Mouse (Mus musculus) c-Kit-positive CD71-positive TER-119-positive erythroid progenitor cells, embryonic 14.5 days (primary cell): ENCODE results near the gene Hjurp.

Experiments used
- DNase-seq: peaks from one replicate; pipeline ENCODE4 v3.0.0-alpha.2; 2013; ENCODE audit warnings: low spot score

Gene Hjurp

DNA sequence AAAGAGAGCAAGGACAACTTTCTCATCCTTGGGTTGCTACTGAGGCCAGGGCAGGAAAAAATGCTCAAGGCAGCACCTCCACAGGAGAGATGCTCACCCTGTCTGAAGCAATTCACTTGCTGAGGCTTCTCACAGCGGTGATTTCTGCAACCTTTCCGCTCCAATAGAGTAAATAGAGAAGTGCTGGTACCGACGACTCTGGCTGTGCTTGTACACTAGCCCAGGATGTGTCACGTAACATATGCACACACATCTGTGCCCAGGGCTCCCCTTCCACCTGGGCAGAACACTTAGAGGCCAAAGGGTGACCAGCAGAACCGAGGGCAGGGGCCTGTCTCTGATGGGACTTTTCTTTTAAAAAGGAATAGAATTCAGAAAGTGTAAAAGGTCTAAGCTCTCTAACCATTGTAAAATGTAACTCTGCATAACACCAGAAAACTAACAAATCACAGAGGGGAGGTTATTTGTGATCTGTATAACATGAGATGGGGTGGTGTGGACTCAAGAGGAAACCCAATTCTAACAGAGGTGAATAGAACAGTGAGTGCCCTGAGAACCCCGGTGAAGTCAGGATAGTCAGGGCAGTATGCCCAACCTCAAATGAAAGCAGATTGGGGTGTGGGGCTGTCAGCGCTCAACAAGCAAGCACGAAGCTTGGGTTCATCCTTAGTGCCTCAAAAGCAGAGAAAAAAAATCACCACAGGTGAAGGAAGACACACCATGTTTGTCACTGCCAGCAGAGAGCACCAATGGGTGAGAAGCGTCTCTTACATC, 16.6 kb downstream of the Hjurp start:
- no peak for DNase-seq

DNA sequence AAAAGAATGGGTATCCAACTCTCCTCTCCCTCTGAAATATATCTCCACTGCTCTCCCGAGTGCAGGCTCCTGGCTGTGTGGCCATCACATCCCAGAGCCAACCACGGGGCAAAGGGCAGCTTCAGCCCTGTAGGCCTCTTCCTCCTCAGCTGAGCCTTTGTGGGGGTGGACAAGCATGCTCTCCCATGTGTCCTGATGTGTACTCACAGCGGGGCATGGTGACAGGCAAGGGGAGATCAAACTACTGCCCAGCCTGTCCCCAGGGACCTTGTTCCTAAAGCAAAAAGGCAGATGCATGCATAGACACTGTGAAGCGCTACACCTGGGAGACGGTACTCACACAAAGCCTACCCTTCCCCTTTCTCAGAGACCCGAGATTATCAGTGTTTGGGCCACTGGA, 17.3 kb downstream of the Hjurp start:
- DNase-seq = no peak

DNA sequence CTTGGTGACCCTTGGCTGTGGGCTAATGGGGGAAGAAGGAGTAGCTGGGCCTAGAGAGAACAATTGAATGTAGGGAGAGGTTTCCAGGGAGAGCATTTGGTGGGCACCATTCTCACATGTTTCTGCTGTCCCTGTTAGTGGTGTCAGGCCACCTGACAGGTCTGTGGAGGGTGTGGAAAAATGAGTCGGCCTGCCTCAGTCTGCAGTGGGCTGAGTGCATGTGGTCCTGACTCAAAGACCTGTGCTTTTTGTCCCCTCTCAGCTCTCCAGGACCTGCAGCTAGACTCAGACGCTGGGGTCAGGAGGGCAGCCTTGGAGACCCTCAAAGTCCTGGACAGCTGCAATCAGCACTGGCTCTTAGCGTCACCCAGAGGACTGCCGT, 17.8 kb downstream of the Hjurp start:
- DNase-seq = no peak

DNA sequence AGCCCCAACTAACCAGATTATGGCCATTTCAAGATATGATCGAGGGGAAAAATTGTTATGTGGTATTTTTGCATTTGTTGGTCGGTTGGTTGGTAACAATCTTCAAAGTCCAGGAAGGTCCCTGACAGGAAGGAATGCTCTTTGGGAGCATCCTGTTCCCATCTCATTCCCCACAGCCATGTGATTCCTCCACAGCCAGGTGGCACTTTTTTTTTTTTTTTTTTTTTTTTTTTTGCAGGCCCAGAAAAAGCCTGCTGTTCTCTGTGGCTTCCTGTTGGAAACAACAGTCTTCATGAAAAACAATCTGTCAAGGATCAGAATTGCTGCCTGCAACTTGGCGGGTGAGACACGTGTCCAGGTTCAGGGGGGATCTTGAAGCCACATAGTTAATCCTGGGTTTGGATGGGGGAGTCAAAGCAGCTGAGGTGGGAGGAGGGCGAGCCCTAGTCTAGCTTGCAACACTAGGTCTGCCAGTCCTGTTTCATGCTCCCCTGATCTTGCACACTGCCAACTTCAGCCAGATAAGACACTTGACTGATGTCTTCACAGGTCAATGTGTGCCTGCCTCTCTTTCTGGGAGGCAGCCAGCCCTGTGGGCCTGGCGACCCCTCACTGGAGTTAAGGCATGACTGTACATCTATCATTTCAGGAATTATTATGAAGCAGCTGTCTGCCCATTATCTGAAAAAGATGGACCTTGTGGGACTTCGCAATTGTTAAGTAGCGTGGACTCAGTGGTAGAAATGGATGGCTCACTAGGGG, 18.4 kb downstream of the Hjurp start:
- DNase-seq = no peak

DNA sequence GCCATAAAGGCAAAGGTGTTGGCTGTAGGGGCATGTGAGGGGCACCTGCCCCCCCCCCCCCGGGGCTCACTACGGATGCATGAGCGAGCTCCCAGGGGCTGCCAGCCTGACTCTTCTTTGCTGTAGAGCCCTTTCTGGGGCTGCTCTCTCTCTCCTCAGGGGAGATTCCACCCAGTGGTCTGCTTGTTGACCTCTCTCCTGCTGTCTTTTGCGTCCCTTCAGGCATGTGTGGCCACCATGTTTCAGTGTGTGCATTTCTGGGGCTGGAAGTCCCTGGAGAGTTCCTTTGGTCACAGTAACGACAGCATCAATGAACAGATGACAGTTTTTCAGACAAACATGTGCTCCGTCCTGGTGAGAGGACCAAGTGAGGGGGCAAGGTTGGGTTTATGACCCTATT, 19.1 kb downstream of the Hjurp start:
- DNase-seq = no peak

DNA sequence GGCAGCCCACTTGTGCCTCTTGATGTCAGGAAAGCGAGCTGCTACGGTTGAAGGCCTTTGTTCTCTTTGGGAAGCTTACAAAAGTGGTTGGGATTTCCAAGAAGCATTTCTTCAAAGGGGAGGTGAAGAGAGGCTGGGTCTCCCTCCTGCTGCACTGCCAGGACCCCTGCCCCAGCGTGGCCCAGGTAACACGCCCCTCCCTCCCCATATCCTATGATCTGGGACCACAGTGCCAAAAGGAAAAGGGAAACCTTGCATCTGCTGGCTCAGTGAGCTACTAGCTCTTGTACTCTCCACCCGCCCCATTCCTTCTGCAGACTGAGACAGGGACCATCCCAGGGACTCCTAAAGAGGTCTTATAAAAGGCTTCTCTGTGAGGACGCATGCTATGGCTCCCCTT, 19.8 kb downstream of the Hjurp start:
- no peak for DNase-seq

DNA sequence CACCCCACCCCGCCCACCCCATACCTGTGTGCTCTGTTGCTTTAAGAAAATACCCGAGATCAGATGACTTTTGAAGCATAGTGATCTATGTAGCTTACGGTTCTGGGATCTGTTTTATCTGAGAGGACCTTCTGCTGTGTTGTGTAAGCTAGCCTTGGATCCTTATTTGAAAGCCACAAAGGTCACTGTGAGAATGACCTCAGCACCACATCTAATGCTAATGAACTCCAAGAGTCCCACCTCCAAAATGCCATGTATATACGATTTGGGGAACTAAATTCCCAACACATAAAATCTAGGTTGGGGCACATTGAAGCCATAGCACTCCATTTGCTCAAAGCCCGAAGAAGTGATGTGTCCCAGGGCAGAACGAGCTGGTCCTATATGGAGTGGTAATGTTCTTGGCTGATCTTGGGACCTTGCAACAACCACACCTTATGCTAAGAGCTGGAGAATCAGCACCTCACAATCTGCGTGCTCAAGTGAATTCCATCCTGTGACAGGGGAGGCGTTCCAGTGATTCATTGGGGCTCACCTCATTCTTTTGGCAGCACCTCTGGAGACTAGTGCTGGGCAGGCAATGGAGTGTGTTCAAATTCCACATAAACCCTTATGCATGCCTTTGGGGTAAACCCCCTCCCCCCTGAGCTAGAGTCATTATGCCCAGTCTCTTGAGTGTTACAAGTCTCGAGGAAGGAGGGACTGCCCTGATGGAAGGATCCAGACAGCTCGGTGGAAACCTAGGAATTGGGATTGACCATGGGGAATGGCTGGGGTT, 20.4 kb downstream of the Hjurp start:
- no peak for DNase-seq

DNA sequence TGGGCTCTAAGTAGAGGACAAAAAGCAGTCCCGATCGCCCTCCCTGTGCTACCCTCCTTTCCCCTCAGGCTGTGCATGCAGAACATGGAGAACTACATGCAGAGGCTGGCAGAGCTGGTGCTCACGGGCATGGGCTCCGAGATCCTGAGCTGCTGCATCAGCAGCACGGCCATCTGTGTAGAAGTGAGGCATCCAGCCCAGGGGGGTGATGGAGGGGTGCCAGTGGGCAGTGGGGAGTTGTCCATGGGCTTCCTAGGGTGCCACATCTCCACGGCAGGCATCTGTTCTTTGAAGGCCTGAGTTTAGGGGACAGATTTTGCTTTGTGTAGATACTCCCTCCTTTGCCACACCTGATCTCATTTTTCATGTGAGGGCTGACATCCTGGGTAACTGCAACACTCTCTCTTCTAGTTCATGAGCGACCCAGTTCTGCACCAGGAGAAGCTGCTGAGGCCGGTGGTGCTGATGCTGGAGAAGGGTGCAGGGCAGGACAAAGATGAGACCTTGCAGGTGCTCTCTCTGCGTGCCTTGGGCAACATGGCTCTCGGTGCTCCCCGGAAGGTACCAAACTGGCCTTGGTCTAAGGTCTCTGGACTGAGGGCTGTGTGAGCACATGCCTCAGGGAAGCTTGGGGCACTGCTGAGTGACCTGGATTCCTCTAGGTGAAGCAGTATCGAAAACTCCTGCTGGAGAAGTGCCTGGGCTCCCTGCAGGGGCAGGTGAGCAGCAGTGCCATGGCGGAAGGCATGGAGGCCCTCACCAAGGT, 21.3 kb downstream of the Hjurp start:
- no peak for DNase-seq

DNA sequence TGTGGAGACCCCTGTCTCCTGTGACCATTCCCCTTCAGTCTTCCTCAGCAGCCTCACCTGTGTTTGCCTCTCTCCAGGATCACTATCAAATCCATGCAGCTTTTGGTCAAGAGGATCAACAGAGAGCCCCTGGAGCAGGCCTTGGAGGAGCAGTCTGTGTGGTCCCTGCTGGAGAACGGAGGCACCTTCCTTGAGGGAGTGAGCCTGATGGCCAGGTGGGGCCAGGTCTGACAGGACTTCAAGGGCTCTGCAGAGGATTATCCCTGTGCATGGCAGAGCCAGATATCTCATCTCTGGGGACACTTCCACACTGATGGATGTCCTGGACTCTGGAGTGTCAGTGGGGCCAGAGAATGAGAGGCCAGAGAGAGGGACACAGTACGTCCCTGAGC, 22.0 kb downstream of the Hjurp start:
- no peak for DNase-seq

DNA sequence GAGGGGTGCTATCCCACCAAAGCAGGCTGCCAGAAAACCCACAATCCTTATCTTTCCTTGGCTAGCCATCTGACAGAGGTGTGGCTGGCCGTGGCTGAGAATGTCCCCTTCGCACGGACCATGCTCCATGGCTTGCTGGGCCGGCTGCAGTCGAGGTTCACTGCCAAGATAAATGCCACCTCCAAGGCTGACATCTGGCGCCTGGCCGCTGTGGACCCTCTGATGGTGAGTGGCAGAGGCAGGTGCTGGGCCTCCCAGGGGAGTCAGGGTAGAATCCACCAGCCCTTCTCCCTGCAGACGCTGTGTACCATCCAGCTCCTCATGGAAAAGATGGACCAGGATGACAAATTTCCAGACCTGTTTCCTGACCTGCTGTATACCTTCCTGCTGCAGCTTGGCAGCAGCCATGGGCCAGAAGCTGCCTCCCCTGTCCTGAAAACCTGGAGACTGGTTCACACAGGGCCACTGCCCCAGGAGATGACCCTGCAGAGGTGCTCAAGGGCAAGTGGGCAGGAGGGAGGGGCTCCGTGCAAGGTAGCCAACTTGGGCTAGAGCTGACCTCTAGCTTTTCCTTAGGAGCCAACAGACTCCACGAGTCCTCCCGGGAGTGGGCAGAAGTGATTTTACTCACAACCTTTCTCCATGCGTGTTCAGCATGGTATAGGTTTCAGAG, 22.5 kb downstream of the Hjurp start:
- no peak for DNase-seq

DNA sequence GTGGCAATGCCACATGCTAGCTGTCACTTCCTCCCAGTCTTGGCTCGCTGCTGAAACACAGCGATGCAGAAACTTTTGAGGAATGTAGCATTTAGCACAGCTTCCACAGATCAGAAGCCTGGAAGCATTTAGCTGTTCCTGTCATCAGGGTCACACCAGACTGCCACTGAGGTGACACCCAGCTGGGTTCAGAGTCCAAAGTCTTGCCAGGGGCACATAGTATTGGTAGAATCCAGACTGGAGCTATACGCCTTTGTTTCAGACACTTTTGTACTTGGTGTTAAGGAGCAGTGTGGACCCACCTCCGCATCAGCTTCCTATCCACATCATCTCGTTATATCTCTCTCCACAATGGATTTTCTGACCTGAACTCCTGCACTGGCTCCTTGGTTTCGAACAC, 23.9 kb downstream of the Hjurp start:
- no peak for DNase-seq

DNA sequence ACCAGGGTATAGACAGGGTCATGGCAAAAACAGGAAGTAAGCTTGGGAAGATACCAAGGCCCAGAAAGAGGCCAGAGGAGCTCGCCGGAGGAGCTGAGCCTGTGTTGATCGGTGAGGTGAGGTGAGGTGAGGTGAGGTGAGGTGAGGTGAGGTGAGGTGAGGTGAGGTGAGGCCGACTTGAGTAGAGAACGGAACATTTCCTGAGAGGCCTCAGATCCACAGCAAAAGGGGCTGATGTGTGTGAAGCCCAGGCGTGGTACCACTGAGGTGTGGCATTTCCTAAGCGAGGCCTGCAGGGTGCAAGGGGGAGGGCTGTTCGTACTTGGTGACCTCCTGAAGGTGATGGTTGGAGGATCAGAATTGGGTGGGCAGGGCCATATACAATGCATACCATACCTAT, 24.3 kb downstream of the Hjurp start:
- DNase-seq = no peak

DNA sequence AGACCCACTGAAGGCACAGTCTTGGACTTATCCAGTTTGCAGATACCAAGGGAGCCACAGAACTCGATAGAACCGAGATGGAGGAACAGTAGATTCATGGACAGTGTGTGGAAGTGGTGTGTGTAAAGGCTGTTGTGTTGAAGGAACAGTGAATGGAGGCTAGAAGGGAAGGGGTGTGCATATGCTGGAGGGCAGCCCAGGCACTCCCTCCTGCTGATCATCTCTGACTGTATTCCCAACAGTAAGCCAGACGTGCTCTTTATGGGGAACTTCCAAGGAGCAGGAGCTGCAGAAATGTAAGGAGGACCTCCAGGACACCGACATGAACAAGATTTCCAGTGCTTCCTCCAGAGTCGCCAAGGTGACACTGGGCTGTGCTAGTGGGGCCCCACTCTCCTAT, 27.4 kb downstream of the Hjurp start:
- DNase-seq = no peak

DNA sequence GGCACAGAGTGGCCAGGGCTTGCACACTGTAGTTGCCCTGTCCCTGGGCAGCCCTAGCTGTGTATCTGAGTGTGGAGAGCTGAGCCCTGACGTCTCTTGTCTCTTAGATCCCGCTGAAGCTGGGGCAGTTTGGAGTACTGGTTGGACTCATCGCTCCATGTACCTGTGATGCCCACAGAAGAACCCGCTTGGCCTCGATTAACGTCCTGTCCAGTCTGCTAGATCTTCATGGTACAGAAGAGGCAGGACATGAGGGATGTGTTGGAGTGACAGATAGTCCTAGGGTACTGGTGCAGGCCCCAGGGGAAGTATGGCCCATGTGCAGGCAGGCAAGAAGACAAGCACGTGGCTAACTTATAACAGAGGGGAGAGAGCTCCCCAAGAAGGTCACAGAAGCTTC, 27.8 kb downstream of the Hjurp start:
- no peak for DNase-seq

DNA sequence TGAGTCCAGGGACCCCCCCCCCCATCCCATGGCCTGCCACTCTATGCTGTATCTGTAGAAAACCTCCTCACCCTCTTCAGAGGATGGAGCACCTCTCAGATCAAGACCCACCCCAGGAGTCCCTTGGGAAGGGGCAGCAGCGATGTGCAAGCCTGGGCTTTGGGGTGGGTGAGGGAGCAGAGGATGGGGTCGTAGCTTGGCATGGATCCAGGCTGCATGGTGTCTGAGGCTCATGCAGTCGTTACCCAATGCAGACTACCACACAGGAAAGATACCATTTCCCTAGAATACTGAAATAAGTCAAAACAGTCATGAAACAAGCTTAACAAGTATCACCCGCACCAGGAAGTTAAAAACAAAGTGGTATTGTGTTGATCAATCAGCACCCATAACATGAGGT, 28.8 kb downstream of the Hjurp start:
- DNase-seq = no peak

DNA sequence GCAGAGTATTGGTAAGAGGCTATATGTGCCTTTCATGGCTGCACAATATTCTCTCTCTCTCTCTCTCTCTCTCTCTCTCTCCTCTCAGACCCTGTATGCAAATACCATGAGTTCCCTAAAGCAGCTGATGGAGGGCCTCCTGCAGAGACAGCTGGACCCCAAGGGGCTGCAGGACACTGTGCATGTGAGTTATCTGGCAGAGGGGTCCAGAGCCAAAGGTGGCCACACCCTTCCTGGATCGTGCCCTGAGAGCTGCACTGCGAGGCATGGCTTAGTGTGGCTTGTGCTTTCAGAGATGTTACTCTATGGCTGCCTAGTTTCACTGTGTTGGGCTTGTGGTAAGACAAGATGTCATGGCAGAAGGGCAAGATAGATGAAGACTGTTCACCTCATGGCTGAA, 29.8 kb downstream of the Hjurp start:
- DNase-seq = no peak

DNA sequence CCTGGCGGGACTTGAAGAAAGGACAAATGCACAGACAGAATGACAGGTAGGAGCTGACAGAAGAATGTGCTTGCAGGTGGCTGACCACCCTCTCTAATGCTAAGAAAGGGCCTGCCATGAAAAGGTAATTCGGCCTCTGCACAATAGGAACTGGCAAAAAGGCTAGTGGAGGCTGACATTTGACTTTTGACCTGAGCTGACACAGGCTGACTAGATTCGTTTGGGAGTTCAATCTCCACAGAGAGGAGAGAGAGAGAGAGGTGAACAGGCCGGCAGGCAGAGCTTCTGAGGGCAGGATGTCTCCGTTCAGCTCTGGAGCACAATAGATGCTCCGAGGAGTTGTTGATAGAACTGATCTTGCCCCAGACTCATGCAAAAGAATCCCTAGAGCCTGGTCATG, 31.0 kb downstream of the Hjurp start:
- no peak for DNase-seq

DNA sequence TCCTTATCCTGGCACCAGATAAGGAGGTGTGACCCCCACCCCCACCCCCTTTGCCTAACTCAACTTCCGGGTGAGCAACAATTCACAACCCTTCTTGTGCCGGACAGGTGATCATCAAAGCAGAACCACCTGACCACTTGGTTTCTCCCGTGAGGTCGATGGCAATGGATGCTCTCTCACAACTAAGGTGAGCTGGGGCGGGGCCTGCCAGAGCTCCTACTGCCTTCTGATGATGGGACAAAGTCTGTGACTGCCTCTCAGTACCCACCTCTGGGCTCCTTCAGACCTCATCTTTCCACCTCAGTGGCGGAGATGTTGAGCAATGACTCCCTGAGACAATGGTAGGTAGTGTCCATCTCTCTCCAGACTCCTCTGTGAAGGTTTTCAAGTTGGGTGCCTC, 31.6 kb downstream of the Hjurp start:
- DNase-seq = no peak

DNA sequence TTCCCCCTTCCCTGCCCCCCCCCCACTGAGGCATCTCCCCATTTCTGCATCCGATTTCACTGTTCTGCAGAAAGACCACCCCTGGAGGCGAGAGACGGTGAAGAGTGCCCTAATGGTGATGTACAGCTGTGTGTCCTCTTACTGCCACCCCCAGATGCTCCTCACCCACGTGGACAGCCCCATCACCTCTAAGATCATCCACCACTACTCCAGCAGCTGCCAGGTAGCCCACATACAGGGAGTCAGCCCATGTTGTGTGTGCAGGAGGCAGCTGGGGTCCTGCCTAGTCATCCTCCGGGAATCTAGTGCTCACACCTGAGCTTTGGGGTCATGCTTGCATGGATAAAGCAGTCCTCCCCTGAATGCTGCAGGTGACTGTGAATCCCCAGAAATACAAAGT, 33.6 kb downstream of the Hjurp start:
- no peak for DNase-seq

DNA sequence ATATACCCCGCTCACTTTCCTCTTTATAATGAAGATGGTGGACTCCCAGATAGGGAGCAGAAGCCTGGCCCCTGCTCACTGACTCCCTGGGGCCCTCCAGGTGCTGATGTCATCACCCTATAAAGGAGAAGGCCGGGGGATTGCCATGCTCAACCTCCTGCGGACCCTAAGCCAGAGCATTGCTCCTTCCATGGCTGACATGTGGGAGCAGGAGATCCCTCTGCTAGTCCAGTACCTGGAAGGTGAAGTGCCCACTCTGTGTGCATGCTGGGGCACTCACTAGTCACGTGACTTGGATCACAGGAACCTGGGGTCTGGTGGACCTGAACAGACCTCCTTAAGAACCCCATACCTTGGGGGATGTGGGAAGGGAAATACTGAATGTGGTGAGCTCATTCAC, 36.9 kb downstream of the Hjurp start:
- DNase-seq = no peak

DNA sequence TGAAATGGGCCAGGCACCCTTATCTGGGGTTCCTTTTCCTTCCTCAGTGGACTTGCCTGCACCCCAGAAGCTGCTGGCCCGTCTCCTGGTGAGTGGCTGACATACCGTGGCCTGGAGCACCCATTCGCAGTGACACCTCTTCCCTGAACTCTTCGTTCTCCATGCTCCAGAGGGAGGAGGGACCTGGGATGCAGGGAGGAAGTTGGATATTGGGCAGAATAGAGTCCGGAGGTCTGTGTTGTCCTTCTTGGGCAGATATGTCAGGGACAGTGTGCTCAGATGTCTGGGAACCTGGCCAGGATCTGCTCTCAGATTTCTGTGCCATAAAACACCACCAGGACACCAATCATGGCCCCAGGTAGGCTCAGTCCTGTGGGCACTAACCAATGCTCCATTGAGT, 37.4 kb downstream of the Hjurp start:
- DNase-seq = no peak

DNA sequence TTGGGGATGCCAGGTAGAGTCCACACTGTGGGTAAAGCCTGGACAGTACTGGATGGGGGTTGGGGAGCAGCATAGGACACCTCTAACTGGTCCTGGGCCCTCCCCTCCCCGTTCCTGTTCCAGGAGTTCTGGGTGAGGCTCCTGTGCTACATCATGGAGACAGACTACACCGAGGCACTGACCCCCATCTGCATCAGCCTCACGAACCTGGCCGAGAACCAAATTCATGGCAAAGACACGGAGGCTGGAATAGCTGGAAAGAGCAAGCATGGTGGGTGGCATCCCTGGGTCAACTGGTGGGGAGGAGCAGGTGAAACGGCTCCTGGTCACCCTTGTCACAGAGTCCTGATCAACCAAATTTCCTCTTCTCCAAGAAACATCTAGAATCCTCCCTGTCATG, 38.7 kb downstream of the Hjurp start:
- DNase-seq = no peak
